Mouse (Mus musculus) forebrain, embryonic 12.5 days (tissue): ENCODE data around the gene Stub1. TPM values are rescaled to one million over a fixed set of nuclear protein-coding genes. Genes with fewer than 3 reads are reported as not detected.
A peak's percentile ranks its signal among the peaks of the same experiment; 100 is the strongest.

Experiments used
- ATAC-seq: fragments of 200-750 bp; cut with Nextera tagmentation; 2 replicates; pipeline ENCODE4 v1.8.0; 2017; ENCODE audit warnings: moderate TSS enrichment; ENCODE audit not compliant: low FRiP score
- H3K27ac ChIP-seq: fragments of 300-500 bp; sonication (generic); 2 replicates; pipeline ENCODE4 v1.5.1; 2016; ENCODE audit warnings: mild to moderate bottlenecking
- H3K27me3 ChIP-seq: fragments of 300-500 bp; sonication (generic); 2 replicates; pipeline ENCODE4 v1.6.1; 2016; ENCODE audit warnings: mild to moderate bottlenecking
- H3K36me3 ChIP-seq: fragments of 300-500 bp; sonication (generic); replicated peaks from 2 replicates; pipeline ENCODE4 v1.6.1; 2016; ENCODE audit warnings: mild to moderate bottlenecking
- H3K4me1 ChIP-seq: fragments of 300-500 bp; sonication (generic); 2 replicates; pipeline ENCODE4 v1.6.1; 2016
- H3K4me2 ChIP-seq: fragments of 300-500 bp; sonication (generic); 2 replicates; pipeline ENCODE4 v1.6.1; 2016; ENCODE audit warnings: mild to moderate bottlenecking, moderate library complexity
- H3K4me3 ChIP-seq: fragments of 300-500 bp; sonication (generic); replicated peaks from 2 replicates; pipeline ENCODE4 v1.5.1; 2016; ENCODE audit warnings: mild to moderate bottlenecking
- H3K9ac ChIP-seq: fragments of 300-500 bp; sonication (generic); 2 replicates; pipeline ENCODE4 v1.6.1; 2016; ENCODE audit warnings: mild to moderate bottlenecking
- H3K9me3 ChIP-seq: fragments of 300-500 bp; sonication (generic); 2 replicates; pipeline ENCODE4 v1.6.1; 2016
- WGBS: fragments of 180-500 bp; shearing (Covaris S2); methylation state at CpG from one replicate; pipeline ENCODE4 v1.1.7; 2016; 5-methylcytosine and 5-hydroxymethylcytosine counted together
- polyA plus RNA-seq: library from polyadenylated mRNA; unstranded; fragments of >200 nt; fragmentation: Nextera tagmentation; extraction: Ambion mirVana; gene quantifications from 2 replicates; pipeline ENCODE4 v1.2.1, GENCODE M21; 2016

Stub1 gene
- polyA plus RNA-seq, 1 experiment from 2014 or later = 288 TPM

DNA sequence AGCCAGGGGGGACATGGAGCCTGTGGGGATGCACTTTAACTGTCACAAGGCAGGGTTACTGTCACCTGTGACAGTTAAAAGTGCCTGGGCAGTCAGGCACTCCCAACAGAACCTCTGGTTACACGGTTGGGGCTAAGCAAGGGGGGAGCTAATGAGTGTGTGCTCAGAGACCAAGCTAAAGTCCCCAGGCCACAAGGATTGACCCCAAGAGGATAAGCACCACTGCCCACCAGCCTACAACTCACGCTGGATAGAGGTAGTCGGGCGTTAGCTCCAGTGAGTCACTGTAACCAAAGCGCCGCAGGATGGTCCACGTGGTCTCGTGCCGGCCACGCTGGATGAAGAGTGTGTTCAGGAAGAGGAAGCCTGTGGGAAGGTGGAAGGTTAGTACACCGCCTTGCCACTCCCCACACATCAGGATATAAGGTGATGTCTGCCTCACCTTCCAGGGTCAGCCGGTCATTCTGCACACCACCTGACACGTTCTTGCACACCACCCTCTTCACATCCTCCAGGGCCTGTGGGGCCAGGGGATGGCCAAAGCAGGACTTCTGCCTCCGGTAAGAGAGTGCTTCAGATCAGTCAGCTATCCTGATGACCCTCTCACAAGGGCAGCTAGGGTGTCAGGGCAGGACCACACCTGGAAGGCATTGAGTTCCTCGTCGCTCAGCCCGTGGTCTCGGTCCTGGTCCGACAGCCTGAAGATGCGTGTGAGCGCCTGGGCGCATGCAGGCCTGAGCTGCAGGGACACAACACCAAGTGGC lies 8.1 kb upstream of the Stub1 start, which contains the start of gene Gm20683:
Gm20683 (minus strand) TSS at position 647 of the 764 bp plus-strand sequence.
- no peak for ATAC-seq
- no peak within 1 kb of the TSS for H3K4me3 ChIP-seq
- peaks cover 59% of the 10 kb centered on the region for H3K36me3 ChIP-seq
- 94% methylated on average over 22 of the region's 22 CpGs for WGBS
- H3K4me2 ChIP-seq = no peak within 1 kb of the TSS
- no peak within 1 kb of the TSS for H3K9ac ChIP-seq
- H3K27me3 ChIP-seq = no peaks in the 10 kb centered on the region
- H3K9me3 ChIP-seq = no peaks in the 10 kb centered on the region
- H3K4me1 ChIP-seq = peaks cover 40% of the 10 kb centered on the region
- no peak within 1 kb of the TSS for H3K27ac ChIP-seq

- H3K27ac ChIP-seq = no peak overlapping the region
- peaks cover 48% of the 10 kb centered on the region for H3K4me1 ChIP-seq
- H3K4me3 ChIP-seq = no peak overlapping the region
- no peak overlapping the region for H3K9ac ChIP-seq
- 95% methylated on average over 6 of the region's 6 CpGs for WGBS
- ATAC-seq = no peak
- no peak overlapping the region for H3K4me2 ChIP-seq
- no peaks in the 10 kb centered on the region for H3K27me3 ChIP-seq
- H3K9me3 ChIP-seq = no peaks in the 10 kb centered on the region
- peaks cover 51% of the 10 kb centered on the region for H3K36me3 ChIP-seq
Measured at GRCm38 (mm10) chr17:25840519-25840918, 7.3 kb upstream of the Stub1 start.

DNA sequence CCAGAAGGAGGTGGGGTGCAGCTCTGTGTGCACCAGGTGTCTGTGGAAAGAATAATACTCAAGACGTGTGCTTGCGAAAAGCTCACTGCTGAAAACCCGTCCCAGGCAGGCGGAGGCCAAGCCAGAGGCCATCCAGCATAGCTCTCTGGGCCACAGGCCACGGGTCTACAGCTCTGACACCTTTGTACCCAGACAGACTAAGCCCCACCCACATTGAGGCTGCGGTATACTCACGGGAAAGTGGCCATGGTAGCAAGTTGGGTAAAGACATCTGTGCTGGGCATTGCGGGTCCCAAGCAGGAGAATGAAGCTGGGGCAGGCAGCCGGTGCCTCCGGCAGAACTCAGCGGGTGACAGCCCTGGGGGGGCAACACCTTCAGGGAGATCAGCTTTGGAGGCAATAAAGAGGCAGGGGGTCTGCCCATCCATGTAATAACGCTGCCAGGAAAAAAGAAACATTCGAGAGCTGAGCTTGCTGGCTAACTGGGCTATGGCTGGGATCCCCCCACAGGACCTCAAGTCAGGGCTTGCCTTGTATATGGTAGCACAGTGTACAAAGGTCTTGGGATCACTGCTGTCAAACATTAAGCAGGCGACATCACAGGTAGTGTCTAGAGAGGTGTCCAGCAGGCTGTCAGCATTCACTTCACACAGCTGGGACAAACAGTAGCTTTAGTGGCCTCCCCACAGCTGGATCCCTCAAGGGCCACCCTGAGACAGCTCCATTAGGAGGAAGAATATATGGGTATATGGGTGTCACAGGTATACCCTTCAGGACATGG lies 6.4 kb upstream of the Stub1 start:
- Histone ChIP-seq H3K27ac (no peak overlapping the region), H3K4me3 (no peak overlapping the region), H3K4me2 (no peak overlapping the region), H3K27me3 (no peaks in the 10 kb centered on the region), H3K4me1 (peaks cover 52% of the 10 kb centered on the region), H3K9ac (no peak overlapping the region), H3K9me3 (no peaks in the 10 kb centered on the region), H3K36me3 (peaks cover 57% of the 10 kb centered on the region)
- WGBS = 89% methylated on average over 14 of the region's 14 CpGs
- ATAC-seq = no peak

- no peak for ATAC-seq
- Histone ChIP-seq H3K27ac (no peak overlapping the region), H3K27me3 (no peaks in the 10 kb centered on the region), H3K4me3 (no peak overlapping the region), H3K36me3 (peaks cover 58% of the 10 kb centered on the region), H3K4me1 (peaks cover 57% of the 10 kb centered on the region), H3K9me3 (no peaks in the 10 kb centered on the region), H3K4me2 (no peak overlapping the region), H3K9ac (no peak overlapping the region)
- WGBS = 83% methylated on average over 4 of the region's 4 CpGs
Measured at GRCm38 (mm10) chr17:25838904-25839303, 5.7 kb upstream of the Stub1 start.

DNA sequence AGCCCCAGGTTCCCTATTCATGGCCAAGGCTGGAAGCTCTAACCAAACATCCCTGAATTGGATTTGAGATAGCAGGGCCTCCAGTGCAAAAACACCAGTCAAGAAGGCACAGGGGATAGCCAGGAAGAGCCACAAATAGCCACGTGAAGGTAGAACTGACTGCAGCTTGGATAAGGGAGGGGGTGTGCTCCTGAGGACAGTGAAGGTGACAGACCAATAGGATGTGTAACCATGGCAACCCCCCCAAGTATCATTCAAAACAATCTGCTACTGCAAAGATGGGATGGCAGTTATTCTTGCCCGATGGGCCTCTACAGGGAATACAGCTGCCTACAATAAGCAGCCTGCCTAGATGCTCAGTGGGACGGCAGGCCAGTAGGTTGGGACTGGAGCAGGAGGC lies 4.3 kb upstream of the Stub1 start:
- no peak overlapping the region for H3K4me3 ChIP-seq
- peak overlapping the region; percentile 73 for H3K27ac ChIP-seq
- no peaks in the 10 kb centered on the region for H3K9me3 ChIP-seq
- H3K36me3 ChIP-seq = peaks cover 58% of the 10 kb centered on the region
- ATAC-seq = no peak
- H3K4me1 ChIP-seq = peaks cover 51% of the 10 kb centered on the region
- H3K4me2 ChIP-seq = peak overlapping the region; percentile 72
- WGBS = 40% methylated on average over 3 of the region's 3 CpGs
- peak overlapping the region; percentile 64; the same call in 1 of the 2 replicates for H3K9ac ChIP-seq
- no peaks in the 10 kb centered on the region for H3K27me3 ChIP-seq

DNA sequence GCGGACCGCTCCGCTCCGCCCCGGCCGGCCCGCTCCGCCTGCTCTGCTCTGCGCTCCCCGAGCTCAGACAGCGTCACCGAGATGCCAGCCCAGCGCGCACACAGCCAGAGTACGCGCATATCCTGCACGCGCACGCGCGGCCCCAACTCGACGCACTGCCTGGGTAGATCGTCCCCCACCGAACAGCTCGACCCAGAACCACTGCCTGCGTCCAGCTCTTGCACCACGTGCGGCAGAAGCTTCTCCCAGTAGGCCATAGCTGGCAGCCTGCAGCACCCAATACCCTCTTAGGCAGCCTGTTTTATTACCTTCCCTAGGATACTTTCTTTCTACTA lies 3.8 kb upstream of the Stub1 start, which contains the start of gene Rhbdl1:
Rhbdl1 (minus strand) TSS at position 220 of the 335 bp plus-strand sequence.
- Histone ChIP-seq H3K27me3 (no peaks in the 10 kb centered on the region), H3K27ac (peak within 1 kb of the TSS; percentile 73), H3K36me3 (peaks cover 53% of the 10 kb centered on the region), H3K4me2 (peak within 1 kb of the TSS; percentile 72), H3K4me1 (peaks cover 54% of the 10 kb centered on the region), H3K9me3 (no peaks in the 10 kb centered on the region), H3K4me3 (peak within 1 kb of the TSS; percentile 38), H3K9ac (peak within 1 kb of the TSS; percentile 64)
- ATAC-seq = peak; percentile 37; the same call in 1 of the 2 replicates
- 1% methylated on average over 27 of the region's 29 CpGs for WGBS

DNA sequence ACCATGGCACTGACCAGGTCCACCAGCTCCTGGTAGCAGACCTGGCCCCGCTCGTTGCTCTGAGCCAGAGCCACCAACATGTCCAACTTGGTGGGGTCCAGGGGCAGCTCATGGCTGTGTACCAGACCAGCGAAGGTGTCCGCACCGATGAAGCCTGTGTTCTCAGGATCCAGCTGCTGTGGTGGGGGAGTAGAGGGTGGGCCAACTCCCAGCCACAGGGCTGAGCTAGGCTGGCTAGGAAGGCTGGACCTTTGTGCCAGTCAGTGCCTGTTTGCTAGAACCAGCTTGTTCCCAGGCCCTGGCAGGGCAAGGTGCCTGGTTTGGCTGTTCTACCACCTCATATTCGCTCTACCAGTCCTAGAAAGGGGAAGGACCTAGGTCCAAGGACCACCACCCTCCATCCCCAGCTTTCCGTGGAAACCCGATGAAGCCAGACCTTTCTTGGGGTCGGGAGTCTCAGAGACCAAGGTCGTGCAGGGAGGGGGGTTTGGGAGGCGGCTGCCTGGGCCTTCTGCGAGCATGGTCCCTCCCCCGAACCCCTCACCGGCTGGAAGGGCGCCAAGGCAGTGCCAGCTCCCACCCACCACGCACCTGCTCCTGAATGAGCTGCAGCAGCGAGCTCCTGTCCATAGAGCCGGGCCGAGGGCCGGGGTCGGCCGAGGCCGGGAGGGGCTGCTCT lies 3.3 kb upstream of the Stub1 start:
- H3K4me2 ChIP-seq = peak overlapping the region; percentile 72
- peak overlapping the region; percentile 38 for H3K4me3 ChIP-seq
- no peaks in the 10 kb centered on the region for H3K9me3 ChIP-seq
- peaks cover 52% of the 10 kb centered on the region for H3K36me3 ChIP-seq
- ATAC-seq = no peak
- 29% methylated on average over 18 of the region's 23 CpGs for WGBS
- H3K4me1 ChIP-seq = peaks cover 59% of the 10 kb centered on the region
- H3K27me3 ChIP-seq = no peaks in the 10 kb centered on the region
- peak overlapping the region; percentile 73 for H3K27ac ChIP-seq
- peak overlapping the region; percentile 64 for H3K9ac ChIP-seq

GRCm38 (mm10) chr17:25835816-25836215 lies 2.6 kb upstream of the Stub1 start:
- Histone ChIP-seq H3K4me2 (peak overlapping the region; percentile 84; the same call in 1 of the 2 replicates), H3K36me3 (peaks cover 52% of the 10 kb centered on the region), H3K27me3 (no peaks in the 10 kb centered on the region), H3K9me3 (no peaks in the 10 kb centered on the region), H3K9ac (no peak overlapping the region), H3K4me1 (peaks cover 66% of the 10 kb centered on the region), H3K27ac (peak overlapping the region; percentile 73; the same call in 1 of the 2 replicates), H3K4me3 (no peak overlapping the region)
- 96% methylated on average over 16 of the region's 16 CpGs for WGBS
- ATAC-seq = no peak

GRCm38 (mm10) chr17:25835301-25835700 lies 2.1 kb upstream of the Stub1 start:
- H3K4me2 ChIP-seq = 0 out of 2 replicates have a peak overlapping the region, but pooled peaks have one; percentile 84
- no peak overlapping the region for H3K27ac ChIP-seq
- ATAC-seq = no peak
- peaks cover 52% of the 10 kb centered on the region for H3K36me3 ChIP-seq
- H3K4me1 ChIP-seq = peaks cover 71% of the 10 kb centered on the region
- H3K27me3 ChIP-seq = no peaks in the 10 kb centered on the region
- H3K9me3 ChIP-seq = no peaks in the 10 kb centered on the region
- WGBS = 91% methylated on average over 7 of the region's 7 CpGs
- H3K9ac ChIP-seq = no peak overlapping the region
- H3K4me3 ChIP-seq = no peak overlapping the region

GRCm38 (mm10) chr17:25834595-25835222 lies 1.5 kb upstream of the Stub1 start:
- Histone ChIP-seq H3K9ac (peak overlapping the region; percentile 71), H3K27ac (no peak overlapping the region), H3K4me2 (peak overlapping the region; percentile 84), H3K27me3 (no peaks in the 10 kb centered on the region), H3K4me1 (peaks cover 77% of the 10 kb centered on the region), H3K9me3 (no peaks in the 10 kb centered on the region), H3K4me3 (peak overlapping the region; percentile 83), H3K36me3 (peaks cover 52% of the 10 kb centered on the region)
- 85% methylated on average over 12 of the region's 12 CpGs for WGBS
- ATAC-seq = no peak

GRCm38 (mm10) chr17:25833961-25834594 lies 874 bp upstream of the Stub1 start:
- Histone ChIP-seq H3K9ac (peak overlapping the region; percentile 71), H3K4me2 (peak overlapping the region; percentile 84), H3K4me3 (peak overlapping the region; percentile 83), H3K27me3 (no peaks in the 10 kb centered on the region), H3K36me3 (peaks cover 47% of the 10 kb centered on the region), H3K9me3 (no peaks in the 10 kb centered on the region), H3K4me1 (peaks cover 83% of the 10 kb centered on the region), H3K27ac (peak overlapping the region; percentile 93; the same call in 1 of the 2 replicates)
- WGBS = 61% methylated on average over 6 of the region's 6 CpGs
- ATAC-seq = no peak
